Mouse (Mus musculus) kidney, embryonic 16.5 days (tissue): ENCODE data around the gene Tctex1d4. TPM values are rescaled to one million over a fixed set of nuclear protein-coding genes. Genes with fewer than 3 reads are reported as not detected.

Experiments
- ATAC-seq: fragments of 200-750 bp; cut with Nextera tagmentation; 2 replicates; pipeline ENCODE4 v1.8.0; 2017; ENCODE audit warnings: moderate TSS enrichment; ENCODE audit not compliant: low FRiP score, low TSS enrichment
- H3K27ac ChIP-seq: fragments of 300-500 bp; sonication (generic); 2 replicates; pipeline ENCODE4 v1.5.1; 2014; ENCODE audit warnings: low read length
- H3K27me3 ChIP-seq: fragments of 300-500 bp; sonication (generic); 2 replicates; pipeline ENCODE4 v1.6.1; 2014; ENCODE audit warnings: low read length, control low read depth, mixed read lengths; ENCODE audit not compliant: insufficient read depth
- H3K36me3 ChIP-seq: fragments of 300-500 bp; sonication (generic); 2 replicates; pipeline ENCODE4 v1.6.1; 2014; ENCODE audit warnings: low read length, control low read depth, mixed read lengths; ENCODE audit not compliant: insufficient read depth
- H3K4me1 ChIP-seq: fragments of 300-500 bp; sonication (generic); 2 replicates; pipeline ENCODE4 v1.6.1; 2014; ENCODE audit warnings: low read length, control low read depth, mixed read lengths; ENCODE audit not compliant: insufficient read depth
- H3K4me2 ChIP-seq: fragments of 300-500 bp; sonication (generic); replicated peaks from 2 replicates; pipeline ENCODE4 v1.6.1; 2014; ENCODE audit warnings: low read depth, low read length
- H3K4me3 ChIP-seq: fragments of 300-500 bp; sonication (generic); 2 replicates; pipeline ENCODE4 v1.5.1; 2014; ENCODE audit warnings: mild to moderate bottlenecking, low read length
- H3K9ac ChIP-seq: fragments of 300-500 bp; sonication (generic); replicated peaks from 2 replicates; pipeline ENCODE4 v1.6.1; 2014; ENCODE audit warnings: low read length
- H3K9me3 ChIP-seq: fragments of 300-500 bp; sonication (generic); 2 replicates; pipeline ENCODE4 v1.6.1; 2016; ENCODE audit warnings: low read length, control low read depth
- WGBS: fragments of 180-500 bp; shearing (Covaris S2); extraction: QIAGEN DNeasy Blood & Tissue Kit; methylation state at CpG from one replicate; pipeline ENCODE4 v1.1.7; 2014; 5-methylcytosine and 5-hydroxymethylcytosine counted together
- polyA plus RNA-seq: library from polyadenylated mRNA; unstranded; fragments of >200 nt; fragmentation: Nextera tagmentation; extraction: Ambion mirVana; gene quantifications from 2 replicates; pipeline ENCODE4 v1.2.1, GENCODE M21; 2015

Tctex1d4 gene
- polyA plus RNA-seq, 1 experiment from 2014 or later, result not detected

DNA sequence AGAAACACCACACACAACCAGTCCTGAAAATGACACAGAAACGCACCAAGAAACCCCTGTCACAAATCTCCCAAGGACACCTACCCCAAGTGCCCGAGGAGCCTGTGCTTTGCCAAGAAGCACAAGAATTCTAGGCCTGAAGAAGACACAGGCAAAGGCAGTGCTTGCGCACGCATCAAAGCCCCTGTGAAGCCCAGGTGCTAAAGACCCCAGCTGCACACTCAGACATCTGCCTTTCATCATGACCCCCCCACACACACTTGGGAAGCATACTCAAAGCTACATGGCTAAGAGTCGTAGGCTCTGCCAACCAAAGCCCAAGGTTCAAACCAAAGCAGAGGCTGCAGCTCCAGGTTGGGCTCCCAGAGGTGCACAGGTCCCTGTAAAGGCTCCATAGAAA is 11.0 kb upstream of the Tctex1d4 start:
- H3K4me1 ChIP-seq, result peaks cover 5% of the 10 kb centered on the region; the same call in 1 of the 2 replicates
- H3K9me3 ChIP-seq, result no peaks in the 10 kb centered on the region
- H3K4me2 ChIP-seq, result no peak overlapping the region
- no peak overlapping the region for H3K9ac ChIP-seq
- WGBS, result 87% methylated on average over 5 of the region's 5 CpGs
- ATAC-seq, result no peak
- H3K27ac ChIP-seq, result no peak overlapping the region
- H3K36me3 ChIP-seq, result peaks cover 27% of the 10 kb centered on the region
- H3K4me3 ChIP-seq, result no peak overlapping the region
- H3K27me3 ChIP-seq, result no peaks in the 10 kb centered on the region

DNA sequence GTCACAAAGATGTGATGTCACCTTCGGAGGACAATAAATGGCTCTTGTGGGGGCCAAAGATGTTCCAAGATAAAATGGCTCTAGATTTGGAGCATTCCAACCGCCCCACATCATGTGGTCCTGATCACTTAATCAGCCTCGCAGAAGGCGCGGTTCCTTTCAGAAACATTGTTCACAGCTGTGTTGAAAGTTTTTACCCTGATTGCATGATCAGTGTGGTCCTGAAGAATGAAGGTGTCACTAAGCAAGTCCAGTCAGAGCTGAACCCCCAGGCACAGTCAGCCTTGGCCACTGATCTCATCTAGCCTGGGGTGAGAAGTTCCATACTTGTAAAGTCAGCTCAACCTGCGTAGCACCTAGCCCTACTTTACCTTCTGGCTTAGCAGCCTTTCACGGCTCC is 8.7 kb upstream of the Tctex1d4 start:
- no peak for ATAC-seq
- Histone ChIP-seq H3K27ac (no peak overlapping the region), H3K36me3 (peaks cover 14% of the 10 kb centered on the region; the same call in 1 of the 2 replicates), H3K4me1 (peaks cover 9% of the 10 kb centered on the region; the same call in 1 of the 2 replicates), H3K4me2 (no peak overlapping the region), H3K4me3 (no peak overlapping the region), H3K9me3 (no peaks in the 10 kb centered on the region), H3K9ac (no peak overlapping the region), H3K27me3 (no peaks in the 10 kb centered on the region)
- WGBS, result 94% methylated on average over 7 of the region's 7 CpGs

DNA sequence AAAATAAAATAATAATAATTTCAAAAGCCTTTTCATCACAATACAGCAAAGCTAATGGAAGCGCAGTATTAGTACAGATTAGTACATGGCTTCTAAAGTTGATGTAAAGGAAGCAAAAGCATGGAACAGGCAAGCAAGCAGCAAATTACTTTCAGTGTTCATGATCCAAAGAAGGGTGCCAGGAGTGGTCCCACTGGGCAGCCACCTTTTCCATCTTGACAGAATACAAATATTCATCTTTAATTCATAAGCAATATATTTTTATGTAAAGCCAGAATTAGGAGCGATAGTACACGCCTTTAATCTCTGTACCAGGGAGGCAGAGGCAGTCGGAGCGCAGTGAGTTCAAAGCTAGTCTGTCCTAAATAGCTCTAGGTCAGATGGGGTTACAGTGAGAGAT is 7.0 kb upstream of the Tctex1d4 start:
- H3K9ac ChIP-seq, result peak overlapping the region; percentile 79
- peak overlapping the region; percentile 100 for H3K4me2 ChIP-seq
- peak overlapping the region; percentile 95 for H3K27ac ChIP-seq
- 78% methylated on average over 5 of the region's 5 CpGs for WGBS
- peaks cover 4% of the 10 kb centered on the region; the same call in 1 of the 2 replicates for H3K36me3 ChIP-seq
- no peaks in the 10 kb centered on the region for H3K9me3 ChIP-seq
- H3K4me3 ChIP-seq, result peak overlapping the region; percentile 74
- no peaks in the 10 kb centered on the region for H3K27me3 ChIP-seq
- no peak for ATAC-seq
- H3K4me1 ChIP-seq, result peaks cover 13% of the 10 kb centered on the region

DNA sequence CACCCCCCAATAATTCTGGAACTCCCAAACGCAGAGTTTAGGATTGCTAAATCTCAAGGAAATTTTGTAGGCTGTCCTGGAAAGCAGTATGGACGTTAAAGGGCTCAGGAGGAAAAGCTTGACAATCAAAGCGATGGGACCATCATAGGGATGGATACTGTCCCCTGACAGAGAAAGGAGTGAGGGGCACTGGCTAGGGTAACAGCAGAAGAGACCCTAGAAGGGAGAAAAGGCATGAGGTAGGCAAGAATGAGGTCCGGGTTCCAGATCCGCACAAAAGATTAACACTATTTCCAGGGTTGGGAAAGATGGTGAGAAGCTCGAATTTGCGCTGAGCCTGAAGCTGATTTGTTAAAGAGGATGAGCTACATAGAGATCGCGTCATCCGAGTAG is 6.5 kb upstream of the Tctex1d4 start:
- Histone ChIP-seq H3K36me3 (0 out of 2 replicates have a peak, but pooled peaks cover under 1% of the 10 kb centered on the region), H3K27me3 (no peaks in the 10 kb centered on the region), H3K9me3 (no peaks in the 10 kb centered on the region), H3K27ac (peak overlapping the region; percentile 95), H3K4me2 (peak overlapping the region; percentile 100), H3K4me3 (peak overlapping the region; percentile 74), H3K9ac (peak overlapping the region; percentile 79), H3K4me1 (peaks cover 18% of the 10 kb centered on the region)
- WGBS, result 4% methylated on average over 10 of the region's 10 CpGs
- 0 out of 2 replicates have a peak, but pooled peaks have one; percentile 1 for ATAC-seq

DNA sequence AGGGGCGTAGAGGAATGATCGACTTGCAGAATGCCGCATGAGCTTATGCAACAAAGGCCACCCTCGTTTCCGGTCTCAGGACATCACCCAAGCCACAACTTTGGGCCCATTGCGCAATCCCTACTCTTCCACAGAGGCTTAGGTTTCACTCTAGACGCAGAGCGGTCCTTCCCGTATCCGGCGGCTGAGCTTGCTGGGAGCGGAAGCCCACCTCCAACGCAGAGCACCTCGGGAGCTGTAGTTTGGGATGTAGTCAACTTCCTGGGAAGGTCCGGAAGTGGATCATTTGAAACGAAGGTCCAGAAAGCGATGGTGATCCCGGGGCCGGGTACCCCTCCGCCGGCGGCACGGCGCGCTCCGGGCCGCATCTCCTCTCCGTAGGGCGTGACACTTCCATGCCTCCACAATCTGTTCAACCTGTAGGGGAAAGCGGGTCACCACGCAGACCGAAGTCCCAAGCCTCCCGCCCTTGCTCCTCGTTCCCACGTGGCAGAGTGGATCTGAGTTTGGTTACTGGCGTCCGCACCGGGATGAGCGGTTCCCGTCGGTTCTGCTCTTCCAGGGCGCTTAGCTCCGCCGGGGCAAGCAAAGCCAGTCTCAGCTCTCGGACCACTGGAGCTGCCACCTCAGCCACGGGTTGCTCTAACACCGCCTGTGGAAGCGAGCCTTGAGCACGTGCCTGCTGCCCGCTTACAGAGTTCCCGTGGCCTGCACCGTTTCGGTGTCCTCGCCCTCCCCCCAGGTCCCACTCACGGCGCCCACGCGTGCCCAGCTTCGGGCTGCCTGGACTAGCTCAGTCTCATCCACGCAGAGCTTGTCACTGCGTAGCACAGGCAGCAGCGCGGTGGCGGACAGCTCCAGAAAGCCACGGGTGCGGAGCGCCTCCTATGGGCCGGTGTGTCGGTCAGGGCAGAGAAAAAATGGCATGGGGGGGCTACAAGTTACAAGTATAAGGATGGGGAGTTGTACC is 5.9 kb upstream of the Tctex1d4 start:
- Histone ChIP-seq H3K4me2 (peak overlapping the region; percentile 100), H3K9ac (peak overlapping the region; percentile 79), H3K27ac (peak overlapping the region; percentile 95), H3K4me1 (peaks cover 24% of the 10 kb centered on the region), H3K27me3 (no peaks in the 10 kb centered on the region), H3K9me3 (no peaks in the 10 kb centered on the region), H3K36me3 (no peaks in the 10 kb centered on the region), H3K4me3 (peak overlapping the region; percentile 74)
- peak; percentile 96 for ATAC-seq
- WGBS, result under 1% methylated on average over 69 of the region's 69 CpGs

DNA sequence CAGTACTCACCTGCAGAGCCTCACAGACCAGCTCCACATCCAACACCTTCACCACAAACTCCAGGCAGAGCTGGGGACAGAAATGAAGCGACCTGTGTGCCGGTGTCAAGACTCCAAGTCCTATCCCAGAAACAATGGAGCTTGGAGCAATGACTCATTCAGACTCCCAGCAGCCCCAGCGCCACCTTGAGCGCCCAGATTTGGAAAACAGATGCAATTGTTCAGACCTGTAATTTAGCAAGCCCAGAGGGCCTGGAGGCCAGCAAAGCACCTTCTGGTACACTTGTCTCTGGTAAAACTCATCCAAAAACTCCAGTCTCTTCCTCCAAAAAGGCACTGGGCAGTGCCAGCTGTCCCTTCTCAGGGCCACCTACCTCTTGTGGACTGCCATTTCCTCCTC is 4.4 kb upstream of the Tctex1d4 start:
- no peaks in the 10 kb centered on the region for H3K9me3 ChIP-seq
- no peaks in the 10 kb centered on the region for H3K36me3 ChIP-seq
- no peak overlapping the region for H3K4me3 ChIP-seq
- no peak overlapping the region for H3K4me2 ChIP-seq
- H3K27ac ChIP-seq, result no peak overlapping the region
- peaks cover 33% of the 10 kb centered on the region for H3K4me1 ChIP-seq
- no peaks in the 10 kb centered on the region for H3K27me3 ChIP-seq
- H3K9ac ChIP-seq, result no peak overlapping the region
- no peak for ATAC-seq
- WGBS, result 81% methylated on average over 4 of the region's 4 CpGs

DNA sequence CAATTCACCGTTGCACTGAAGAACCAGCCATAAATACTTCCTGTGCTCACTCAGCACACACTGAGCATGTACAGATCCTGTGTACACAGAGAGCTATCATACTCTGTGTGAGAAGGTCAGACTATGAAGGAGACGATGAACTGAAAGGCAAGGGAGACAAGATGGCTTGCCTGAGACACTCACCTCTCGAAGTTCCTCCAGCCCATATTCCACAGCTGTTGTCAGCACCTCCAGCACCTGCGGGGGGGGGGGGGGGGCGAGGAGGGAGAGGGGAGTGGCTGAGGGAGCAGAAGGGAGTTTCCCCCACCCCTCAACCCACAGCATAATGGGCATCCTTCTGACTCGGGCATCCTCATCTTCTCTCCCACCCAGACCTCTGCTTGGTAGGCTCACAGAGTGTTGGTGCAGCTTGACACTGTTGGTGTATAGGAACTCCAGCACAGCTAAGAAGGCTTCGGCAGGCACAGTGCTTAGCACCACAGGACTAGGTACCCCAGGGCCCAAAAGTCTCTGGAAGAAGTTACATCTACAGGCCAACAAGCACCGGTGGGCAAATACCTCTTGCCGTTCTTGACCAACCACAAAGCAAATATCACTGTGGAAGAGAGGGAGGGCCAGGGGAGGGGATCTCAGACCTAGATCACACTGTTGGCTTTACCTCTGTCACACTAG is 2.9 kb upstream of the Tctex1d4 start:
- 85% methylated on average over 7 of the region's 9 CpGs for WGBS
- Histone ChIP-seq H3K27me3 (no peaks in the 10 kb centered on the region), H3K27ac (no peak overlapping the region), H3K9me3 (no peaks in the 10 kb centered on the region), H3K4me2 (no peak overlapping the region), H3K4me3 (no peak overlapping the region), H3K36me3 (peaks cover 7% of the 10 kb centered on the region; the same call in 1 of the 2 replicates), H3K4me1 (peaks cover 33% of the 10 kb centered on the region), H3K9ac (no peak overlapping the region)
- ATAC-seq, result no peak

DNA sequence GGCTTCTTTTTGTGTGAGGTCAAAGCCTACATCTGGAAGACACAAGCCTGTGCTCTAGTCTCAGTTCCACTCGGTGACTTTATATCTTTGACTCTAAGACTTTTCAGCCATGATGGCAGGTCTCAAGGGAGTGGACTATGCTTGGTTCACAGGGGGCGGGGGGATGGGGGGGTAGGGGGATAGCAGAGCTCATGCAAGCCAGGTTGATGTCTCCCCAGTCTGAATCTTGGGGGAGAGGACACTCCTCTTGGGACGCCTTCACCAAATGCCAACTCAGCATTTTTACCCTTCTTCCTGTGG is 2.4 kb upstream of the Tctex1d4 start:
- H3K4me2 ChIP-seq, result 0 out of 2 replicates have a peak overlapping the region, but pooled peaks have one; percentile 1
- no peak for ATAC-seq

DNA sequence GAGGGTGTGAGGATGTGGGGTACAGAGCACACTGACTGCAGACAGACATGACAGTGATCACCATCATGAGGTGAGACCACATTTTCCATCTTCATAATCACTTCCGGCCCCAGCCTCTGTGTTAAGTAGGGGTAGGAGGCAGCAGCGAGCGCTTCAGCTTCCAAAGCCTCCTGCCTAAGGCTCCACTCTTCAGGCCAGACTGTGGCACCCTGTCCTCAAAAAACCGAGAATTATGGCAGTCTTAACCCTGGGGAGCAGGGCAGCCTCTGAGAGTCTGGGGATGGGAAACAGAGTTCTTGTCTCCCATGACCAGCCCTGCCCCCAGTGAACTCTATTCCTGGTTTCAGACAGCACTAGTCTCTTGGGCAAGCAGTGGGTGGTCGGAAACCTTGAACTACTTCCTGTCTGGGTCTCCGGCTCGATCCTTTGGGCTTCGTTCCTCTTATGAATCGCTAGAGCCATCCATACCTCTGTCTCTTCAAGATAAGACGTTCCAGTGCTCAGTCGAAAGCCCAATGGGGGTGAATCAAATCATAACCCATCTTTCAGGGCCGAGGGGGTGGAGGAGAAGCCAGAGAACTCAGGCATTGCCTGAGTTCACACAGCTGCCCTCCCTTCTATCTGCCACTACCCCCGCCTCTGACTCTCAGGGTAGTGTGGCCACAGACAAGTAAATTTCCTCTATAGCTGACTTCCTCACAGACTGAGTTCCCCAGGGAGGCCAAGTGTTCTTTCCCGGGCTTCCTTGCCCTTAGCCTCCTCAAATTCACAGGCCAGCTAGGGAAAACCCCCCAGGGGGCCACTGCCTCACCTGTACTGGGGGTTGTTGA is 1.9 kb upstream of the Tctex1d4 start:
- H3K36me3 ChIP-seq, result peaks cover 9% of the 10 kb centered on the region; the same call in 1 of the 2 replicates
- no peak overlapping the region for H3K4me3 ChIP-seq
- WGBS, result 45% methylated on average over 14 of the region's 14 CpGs
- H3K9me3 ChIP-seq, result no peaks in the 10 kb centered on the region
- H3K27me3 ChIP-seq, result no peaks in the 10 kb centered on the region
- peak overlapping the region; percentile 23 for H3K9ac ChIP-seq
- peak overlapping the region; percentile 93 for H3K27ac ChIP-seq
- ATAC-seq, result no peak
- peak overlapping the region; percentile 1; the same call in 1 of the 2 replicates for H3K4me2 ChIP-seq
- peaks cover 31% of the 10 kb centered on the region for H3K4me1 ChIP-seq

More for the DNA sequence above, 2.4 kb upstream of the Tctex1d4 start:
- no peaks in the 10 kb centered on the region for H3K9me3 ChIP-seq
- H3K36me3 ChIP-seq, result peaks cover 9% of the 10 kb centered on the region; the same call in 1 of the 2 replicates
- no peak overlapping the region for H3K4me3 ChIP-seq
- no peaks in the 10 kb centered on the region for H3K27me3 ChIP-seq
- H3K27ac ChIP-seq, result peak overlapping the region; percentile 93
- H3K4me1 ChIP-seq, result peaks cover 33% of the 10 kb centered on the region
- no peak overlapping the region for H3K9ac ChIP-seq
- 84% methylated on average over 3 of the region's 3 CpGs for WGBS
